Mouse (Mus musculus) adrenal gland, adult 18-20 months (tissue): Measurements from ENCODE around the gene Tmem136. TPM values are rescaled to one million over a fixed set of nuclear protein-coding genes. Genes with fewer than 3 reads are reported as not detected.

Source experiments
- DNase-seq, 2 experiments: peaks; one replicate each; pipeline ENCODE4 v3.0.0; 2021 to 2022; ENCODE audit warnings: low spot score in 2 of 2
- total RNA-seq, 2 experiments: library from RNA; stranded (reverse); gene quantifications; 1 replicate in 1 of 2; 2 replicates in 1 of 2; pipeline ENCODE4 v1.2.3; 2021

The Tmem136 gene
- total RNA-seq, 2 experiments from 2014 or later, result 4.7 to 4.9 TPM

GRCm38 (mm10) chr9:43109125-43109524 lies 7.2 kb downstream of the Tmem136 start:
- no peak for DNase-seq

GRCm38 (mm10) chr9:43108721-43109120 lies 7.6 kb downstream of the Tmem136 start:
- DNase-seq, result no peak

- no peak for DNase-seq
These were observed 8.3 kb downstream of the Tmem136 start for GRCm38 (mm10) chr9:43108081-43108480.

- DNase-seq, result no peak
These were observed 8.8 kb downstream of the Tmem136 start for GRCm38 (mm10) chr9:43107555-43107954.

GRCm38 (mm10) chr9:43107187-43107517 lies 9.2 kb downstream of the Tmem136 start, which contains the start of gene Arhgef12:
Gene Arhgef12, minus strand, starts transcription at chr9:43107239.
- DNase-seq, result no peak

GRCm38 (mm10) chr9:43106426-43107186 lies 9.8 kb downstream of the Tmem136 start:
- peak in 1 of 2 experiments; percentile 51 for DNase-seq

- peak; percentile 91 to 92 for DNase-seq
These were observed 10.6 kb downstream of the Tmem136 start for GRCm38 (mm10) chr9:43105664-43106361.

GRCm38 (mm10) chr9:43104873-43105663 lies 11.3 kb downstream of the Tmem136 start:
- peak; percentile 42 to 46 for DNase-seq

GRCm38 (mm10) chr9:43104526-43104872 lies 11.9 kb downstream of the Tmem136 start:
- DNase-seq, result no peak

- DNase-seq, result no peak
These were observed 12.6 kb downstream of the Tmem136 start for GRCm38 (mm10) chr9:43103675-43104299.

GRCm38 (mm10) chr9:43102931-43103330 lies 13.4 kb downstream of the Tmem136 start:
- DNase-seq, result no peak

GRCm38 (mm10) chr9:43101936-43102595 lies 14.3 kb downstream of the Tmem136 start:
- DNase-seq, result no peak

- DNase-seq, result no peak
These were observed 17.4 kb downstream of the Tmem136 start for GRCm38 (mm10) chr9:43098922-43099321.

GRCm38 (mm10) chr9:43097801-43098557 lies 18.4 kb downstream of the Tmem136 start:
- no peak for DNase-seq

GRCm38 (mm10) chr9:43096337-43096736 lies 20.0 kb downstream of the Tmem136 start:
- no peak for DNase-seq

- no peak for DNase-seq
These were observed 21.5 kb downstream of the Tmem136 start for GRCm38 (mm10) chr9:43094828-43095227.

GRCm38 (mm10) chr9:43093803-43094202 lies 22.6 kb downstream of the Tmem136 start:
- no peak for DNase-seq

- DNase-seq, result no peak
These were observed 30.6 kb downstream of the Tmem136 start for GRCm38 (mm10) chr9:43085686-43086285.

GRCm38 (mm10) chr9:43084496-43085362 lies 31.6 kb downstream of the Tmem136 start:
- DNase-seq, result no peak
